Mouse (Mus musculus): ENCODE measurements around the gene 1700122O11Rik.

1700122O11Rik gene

GRCm38 (mm10) chr17:48038193-48038592 lies at the start of gene 1700122O11Rik:
TSS of gene 1700122O11Rik (minus strand) at chr17:48038293.
- DNase-seq (ENCODE audit: extremely low spot score, low read depth, low spot score) = no peak

GRCm38 (mm10) chr17:48080626-48081025 lies 42.5 kb upstream of the 1700122O11Rik start:
- DNase-seq (ENCODE audit: extremely low spot score, low read depth, low spot score) = no peak

- DNase-seq (ENCODE audit: extremely low spot score, low read depth, low spot score) = no peak
These were observed 29.6 kb upstream of the 1700122O11Rik start for GRCm38 (mm10) chr17:48067729-48068128.

GRCm38 (mm10) chr17:48067083-48067614 lies 29.1 kb upstream of the 1700122O11Rik start:
- no peak for DNase-seq (ENCODE audit: extremely low spot score, low read depth, low spot score)

GRCm38 (mm10) chr17:48065081-48065501 lies 27.0 kb upstream of the 1700122O11Rik start:
- no peak for DNase-seq (ENCODE audit: extremely low spot score, low read depth, low spot score)

- no peak for DNase-seq (ENCODE audit: extremely low spot score, low read depth, low spot score)
These were observed 26.2 kb upstream of the 1700122O11Rik start for GRCm38 (mm10) chr17:48064196-48064843.

GRCm38 (mm10) chr17:48057382-48057781 lies 19.3 kb upstream of the 1700122O11Rik start:
- DNase-seq (ENCODE audit: extremely low spot score, low read depth, low spot score) = no peak

GRCm38 (mm10) chr17:48055076-48055816 lies 17.2 kb upstream of the 1700122O11Rik start:
- no peak for DNase-seq (ENCODE audit: extremely low spot score, low read depth, low spot score)

- DNase-seq (ENCODE audit: extremely low spot score, low read depth, low spot score) = no peak
These were observed 15.6 kb upstream of the 1700122O11Rik start for GRCm38 (mm10) chr17:48053646-48054045.

GRCm38 (mm10) chr17:48052338-48053067 lies 14.4 kb upstream of the 1700122O11Rik start:
- DNase-seq (ENCODE audit: extremely low spot score, low read depth, low spot score) = no peak

GRCm38 (mm10) chr17:48051638-48052337 lies 13.7 kb upstream of the 1700122O11Rik start:
- DNase-seq (ENCODE audit: extremely low spot score, low read depth, low spot score) = no peak

GRCm38 (mm10) chr17:48045631-48046030 lies 7.5 kb upstream of the 1700122O11Rik start:
- no peak for DNase-seq (ENCODE audit: extremely low spot score, low read depth, low spot score)

- no peak for DNase-seq (ENCODE audit: extremely low spot score, low read depth, low spot score)
These were observed 5.2 kb upstream of the 1700122O11Rik start for GRCm38 (mm10) chr17:48043154-48043880.

- DNase-seq (ENCODE audit: extremely low spot score, low read depth, low spot score) = no peak
These were observed 3.5 kb upstream of the 1700122O11Rik start for GRCm38 (mm10) chr17:48041351-48042287.

GRCm38 (mm10) chr17:48039232-48039866 lies 1.3 kb upstream of the 1700122O11Rik start:
- peak; percentile 60 for DNase-seq (ENCODE audit: extremely low spot score, low read depth, low spot score)

- DNase-seq (ENCODE audit: extremely low spot score, low read depth, low spot score) = no peak
These were observed 1.2 kb downstream of the 1700122O11Rik start for GRCm38 (mm10) chr17:48036921-48037320.

GRCm38 (mm10) chr17:48031521-48032430 lies 6.3 kb downstream of the 1700122O11Rik start:
- DNase-seq (ENCODE audit: extremely low spot score, low read depth, low spot score) = peak; percentile 71
